Mouse (Mus musculus) adrenal gland, adult 8-10 months (tissue): ENCODE data around the gene Hunk. TPM values are rescaled to one million over a fixed set of nuclear protein-coding genes. Genes with fewer than 3 reads are reported as not detected.

Experiments
- DNase-seq: peaks from one replicate; pipeline ENCODE4 v3.0.0; 2022
- total RNA-seq, 4 experiments: library from RNA; stranded (reverse); gene quantifications; 2 replicates each; pipeline ENCODE4 v1.2.4; 2022

Hunk gene
- total RNA-seq, 4 experiments from 2014 or later = 5.3 to 14.9 (median 8.2) TPM

DNA sequence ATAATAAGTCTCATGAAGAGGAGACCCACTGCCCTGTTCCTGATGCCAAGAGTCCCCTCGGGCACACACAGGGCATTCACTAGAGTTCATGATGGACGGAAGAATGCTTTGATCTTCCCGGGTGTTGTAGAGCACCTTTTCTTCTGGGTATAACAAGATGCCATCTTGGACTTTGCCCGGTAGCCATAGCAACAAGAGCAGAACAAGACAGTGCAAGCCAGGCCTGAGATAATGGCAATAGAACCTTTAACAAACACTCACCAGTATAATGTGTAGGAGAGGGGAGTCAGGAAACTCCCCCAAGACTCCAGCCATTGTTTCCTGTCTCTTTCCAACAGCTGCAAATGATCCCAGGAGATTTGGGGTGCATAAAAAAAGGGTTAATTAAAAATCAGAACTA is 8.9 kb downstream of the Hunk start:
- DNase-seq = no peak

DNA sequence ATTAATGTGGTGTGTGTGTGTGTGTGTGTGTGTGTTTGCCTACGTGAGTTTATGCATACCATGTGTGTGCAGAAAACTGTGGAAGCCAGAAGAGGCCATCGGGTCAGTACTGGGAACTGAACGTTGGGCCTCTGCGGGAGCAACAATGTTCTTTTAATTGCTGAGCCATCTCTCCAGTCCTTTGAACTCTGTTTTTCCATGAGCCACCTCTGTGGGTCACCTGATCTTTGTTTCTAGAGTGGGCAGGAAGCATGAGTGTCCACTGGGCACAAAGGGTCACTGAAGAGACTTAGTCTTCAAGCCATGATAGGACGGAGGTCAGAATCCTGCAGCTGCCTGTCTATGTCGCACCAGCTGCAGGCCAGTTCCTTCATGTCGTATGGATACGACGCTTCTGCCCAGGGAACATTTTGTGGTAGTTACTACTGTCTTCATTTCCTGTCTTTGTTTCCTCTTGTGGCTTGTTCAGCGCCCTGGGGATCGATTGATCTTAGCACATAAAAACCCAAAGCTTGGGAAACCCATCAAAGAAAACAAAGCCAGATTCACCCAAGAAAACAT is 10.3 kb downstream of the Hunk start:
- no peak for DNase-seq

- no peak for DNase-seq
Measured at GRCm38 (mm10) chr16:90396882-90397281, 11.1 kb downstream of the Hunk start.

GRCm38 (mm10) chr16:90400314-90400713 is 14.5 kb downstream of the Hunk start:
- no peak for DNase-seq

DNA sequence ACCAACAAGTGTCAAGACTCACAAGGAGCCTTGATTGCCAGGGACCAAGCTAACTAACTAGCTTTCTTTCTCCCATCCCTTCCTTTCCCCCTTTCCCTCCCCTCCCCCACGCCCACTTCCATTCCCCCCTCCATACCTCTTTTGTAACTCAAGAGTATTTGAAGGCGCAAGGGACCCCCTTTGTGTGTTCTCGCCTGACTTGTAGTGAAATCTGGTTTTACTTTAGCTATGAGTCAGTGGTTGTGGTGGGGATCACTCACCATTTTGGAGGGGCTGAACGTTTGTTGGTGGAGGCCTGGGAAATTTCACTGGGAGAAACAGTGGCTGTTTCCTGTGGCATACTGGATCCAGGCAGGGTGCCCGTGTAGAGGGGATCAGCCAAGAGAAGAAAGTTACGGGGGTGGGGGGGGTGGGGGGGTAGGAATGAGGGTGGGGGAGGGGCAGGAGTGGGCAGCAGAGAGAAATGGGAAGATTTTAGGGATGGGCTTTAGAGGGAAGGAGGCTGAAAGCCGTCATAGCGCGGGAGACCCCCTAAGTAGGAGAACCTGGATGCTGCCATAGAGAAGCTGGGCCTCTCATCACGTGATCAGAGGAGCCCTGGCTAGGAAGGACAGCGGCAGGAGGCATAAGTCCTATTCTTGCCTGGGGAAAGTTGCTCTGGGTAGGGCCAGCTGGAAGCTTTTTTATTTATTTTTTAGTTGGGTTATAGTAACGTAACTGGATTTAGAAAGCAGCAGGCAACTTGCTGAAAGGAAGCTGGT is 15.3 kb downstream of the Hunk start:
- DNase-seq = no peak

GRCm38 (mm10) chr16:90402292-90402691 is 16.5 kb downstream of the Hunk start:
- DNase-seq = no peak

GRCm38 (mm10) chr16:90405195-90405594 is 19.4 kb downstream of the Hunk start:
- no peak for DNase-seq

- DNase-seq = no peak
Measured at GRCm38 (mm10) chr16:90405599-90405998, 19.8 kb downstream of the Hunk start.

DNA sequence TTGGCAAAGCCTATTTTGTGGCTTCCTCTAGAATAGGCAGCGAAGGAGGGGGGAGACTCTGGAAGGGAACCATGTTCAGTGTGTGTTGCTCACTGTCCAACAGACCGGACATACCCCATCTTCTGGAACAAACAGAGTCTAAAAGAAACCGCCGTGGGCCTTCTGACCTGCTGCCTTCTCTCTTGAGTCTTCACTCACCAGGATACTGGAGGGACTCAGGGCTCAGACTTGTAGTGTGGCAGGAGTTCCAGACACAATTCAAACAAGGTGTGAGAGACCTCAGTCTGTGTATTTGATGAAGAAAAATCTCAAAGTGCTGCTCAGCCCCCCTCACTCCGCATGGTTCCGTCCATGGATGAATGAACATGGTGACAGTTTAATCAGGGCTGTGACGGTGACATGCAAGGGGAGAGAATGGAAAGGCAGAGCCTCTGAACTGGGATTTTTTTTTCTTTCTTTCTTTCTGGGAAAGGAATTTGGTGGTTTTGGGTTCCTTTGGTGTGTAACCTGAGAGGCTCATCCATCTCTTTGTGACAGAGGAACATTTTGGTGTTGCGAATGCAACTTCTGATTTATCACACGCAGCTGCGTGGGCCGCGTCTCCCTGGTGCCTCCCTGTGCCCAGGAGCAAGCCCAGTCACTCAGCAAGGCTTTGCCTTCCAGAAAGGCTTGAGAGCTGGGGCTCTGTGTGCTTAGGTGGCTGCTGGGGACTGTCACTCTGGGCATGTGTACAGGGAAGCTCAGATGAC is 21.9 kb downstream of the Hunk start:
- DNase-seq = no peak

GRCm38 (mm10) chr16:90412096-90413082 is 26.6 kb downstream of the Hunk start:
- no peak for DNase-seq

DNA sequence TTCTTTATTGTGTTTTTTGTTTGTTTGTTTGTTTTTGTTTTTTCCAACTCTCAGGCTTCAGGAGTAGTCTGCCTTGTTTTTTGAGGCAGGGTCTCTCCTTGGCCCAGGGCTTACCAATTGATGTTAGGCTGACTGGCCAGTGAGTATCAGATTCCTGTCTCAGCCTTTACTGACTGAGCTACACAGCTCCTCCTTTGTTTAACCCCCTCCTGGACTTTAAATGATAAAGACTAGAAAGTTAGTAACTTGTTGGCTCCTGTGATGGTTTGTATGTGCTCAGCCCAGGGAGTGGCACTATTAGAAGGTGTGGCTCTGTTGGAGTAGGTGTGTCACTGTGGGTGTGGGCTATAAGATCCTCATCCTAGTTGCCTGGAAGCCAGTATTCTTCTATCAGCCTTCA is 30.8 kb downstream of the Hunk start:
- DNase-seq = no peak

- peak; percentile 37 for DNase-seq
Measured at GRCm38 (mm10) chr16:90418661-90419060, 32.8 kb downstream of the Hunk start.

DNA sequence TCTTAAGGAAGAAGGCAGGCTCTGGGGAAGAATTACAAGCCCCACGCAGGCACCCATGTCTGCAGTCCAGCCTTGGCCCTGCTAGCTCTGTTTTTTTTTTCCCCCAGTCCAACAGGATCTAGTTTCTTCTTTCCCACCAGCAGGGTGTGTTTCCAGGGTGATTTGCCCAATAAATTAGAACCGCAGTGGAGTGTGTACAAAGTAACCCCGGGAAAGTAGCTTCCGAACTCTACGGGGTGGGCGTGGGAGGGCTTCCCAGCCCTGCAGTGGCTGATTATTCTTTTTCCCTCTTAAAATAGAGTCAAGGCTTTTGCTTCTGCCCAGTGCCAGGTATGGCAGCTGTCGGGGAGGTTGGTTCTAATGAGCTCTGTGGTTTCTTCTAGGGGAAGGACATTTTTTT is 35.3 kb downstream of the Hunk start:
- no peak for DNase-seq

- no peak for DNase-seq
Measured at GRCm38 (mm10) chr16:90421551-90421950, 35.7 kb downstream of the Hunk start.

GRCm38 (mm10) chr16:90422108-90422529 is 36.3 kb downstream of the Hunk start:
- peak; percentile 32 for DNase-seq

- no peak for DNase-seq
Measured at GRCm38 (mm10) chr16:90423898-90424297, 38.1 kb downstream of the Hunk start.

DNA sequence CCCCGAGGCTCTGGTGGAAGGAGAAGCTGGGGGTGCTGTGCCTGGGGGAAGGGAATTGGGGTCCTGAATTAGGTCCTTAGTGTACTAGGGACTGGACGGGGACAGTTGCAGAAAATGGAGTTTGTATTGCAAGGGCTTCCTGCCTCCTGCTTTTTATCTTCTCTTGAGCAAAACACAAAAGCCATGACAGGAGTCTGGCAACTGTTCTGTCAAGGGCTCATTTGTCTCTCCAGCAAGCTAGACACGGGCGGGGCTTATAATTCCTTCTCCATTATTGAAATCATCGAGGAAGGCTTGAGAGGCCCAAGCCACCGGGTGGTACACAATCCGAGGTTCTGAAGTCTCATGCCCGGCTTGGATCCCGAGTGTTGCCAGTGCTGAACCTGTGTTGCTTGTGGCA is 38.6 kb downstream of the Hunk start:
- no peak for DNase-seq

GRCm38 (mm10) chr16:90426234-90426633 is 40.4 kb downstream of the Hunk start:
- no peak for DNase-seq

DNA sequence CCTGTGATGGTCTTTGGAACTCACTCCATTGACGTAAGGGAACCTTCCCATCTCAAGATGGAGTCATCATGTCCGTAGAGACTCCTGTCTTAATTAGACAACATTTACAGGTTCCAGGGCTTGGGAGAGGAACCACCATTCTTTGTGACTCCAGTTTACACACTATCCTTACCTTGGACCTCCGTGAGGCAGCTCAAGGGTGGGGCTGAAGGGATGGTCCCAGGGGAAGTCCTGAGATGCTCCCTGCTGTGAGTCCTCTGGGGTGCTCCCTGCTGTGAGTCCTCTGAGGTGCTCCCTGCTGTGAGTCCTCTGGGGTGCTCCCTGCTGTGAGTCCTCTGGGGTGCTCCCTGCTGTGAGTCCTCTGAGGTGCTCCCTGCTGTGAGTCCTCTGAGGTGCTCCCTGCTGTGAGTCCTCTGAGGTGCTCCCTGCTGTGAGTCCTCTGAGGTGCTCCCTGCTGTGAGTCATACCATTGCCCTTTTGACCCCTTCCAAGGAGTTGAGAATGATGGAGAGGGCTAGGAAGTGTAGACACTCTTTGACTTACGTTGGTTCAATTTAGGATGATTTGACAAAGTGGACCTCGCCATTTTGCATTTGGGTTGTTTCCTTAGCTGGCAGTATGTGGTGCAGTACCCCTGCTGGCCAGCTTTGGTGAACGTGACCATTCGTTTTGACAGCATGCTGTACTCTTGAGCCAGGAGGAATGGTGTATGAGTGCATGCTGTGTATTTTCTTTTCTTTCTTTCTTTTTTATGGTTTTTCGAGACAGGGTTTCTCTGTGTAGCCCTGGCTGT is 42.2 kb downstream of the Hunk start:
- no peak for DNase-seq

GRCm38 (mm10) chr16:90433551-90433950 is 47.7 kb downstream of the Hunk start:
- no peak for DNase-seq

GRCm38 (mm10) chr16:90435231-90435630 is 49.4 kb downstream of the Hunk start:
- no peak for DNase-seq

DNA sequence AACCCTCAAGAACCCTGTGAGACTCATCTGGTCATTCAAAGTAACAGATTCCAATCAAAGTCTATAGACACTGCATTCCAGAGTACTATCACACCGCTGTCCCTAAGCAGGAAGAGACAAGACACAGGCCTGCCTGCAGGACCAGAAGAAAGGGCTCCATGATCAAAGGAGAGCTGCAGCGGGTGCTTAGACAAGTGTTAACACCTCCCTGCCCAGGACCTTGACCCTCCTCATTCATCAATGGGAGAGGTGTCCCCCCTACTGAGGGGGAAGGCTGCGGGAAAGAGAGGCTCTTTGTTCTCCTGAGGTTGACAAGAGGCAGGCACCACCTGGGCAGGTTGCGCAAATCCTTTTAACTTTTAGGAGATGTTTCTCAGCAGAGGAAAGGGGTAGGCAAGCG is 51.5 kb downstream of the Hunk start:
- no peak for DNase-seq
